Mouse (Mus musculus): ENCODE measurements at regions not wholly inside any gene's neighbourhood (a gene's known extent, or its start where the extent isn't known, plus 50 kb on each side); places are given as distances from the start of the nearest gene placed in this dataset.

GRCm38 (mm10) chr13:60002098-60002497 is 175.1 kb downstream of the Gas1 start:
- TF ChIP-seq POLR2A (IDR thresholded peaks at IDR 0.05; ENCODE audit: control insufficient read depth, low read depth, low read length) = no peak
- TF ChIP-seq CTCF (IDR thresholded peaks at IDR 0.05; ENCODE audit: control insufficient read depth, insufficient read depth, insufficient replicate concordance, low read depth, low read length) = no peak
- H3K27ac ChIP-seq (ENCODE audit: control insufficient read depth, insufficient read depth, low read depth, low read length) = no peak overlapping the region
- no peaks in the 10 kb centered on the region for H3K4me1 ChIP-seq (ENCODE audit: control insufficient read depth, insufficient read depth, low read length)
- H3K36me3 ChIP-seq (ENCODE audit: control insufficient read depth, insufficient read depth, low read length) = no peaks in the 10 kb centered on the region
- H3K4me3 ChIP-seq (ENCODE audit: control insufficient read depth, low read depth, low read length) = no peak overlapping the region
- H3K27me3 ChIP-seq (ENCODE audit: control insufficient read depth, insufficient read depth, low read length) = no peaks in the 10 kb centered on the region

GRCm38 (mm10) chr13:60001637-60002036 is 175.5 kb downstream of the Gas1 start:
- no peaks in the 10 kb centered on the region for H3K36me3 ChIP-seq (ENCODE audit: control insufficient read depth, insufficient read depth, low read length)
- H3K27ac ChIP-seq (ENCODE audit: control insufficient read depth, insufficient read depth, low read depth, low read length) = no peak overlapping the region
- no peaks in the 10 kb centered on the region for H3K4me1 ChIP-seq (ENCODE audit: control insufficient read depth, insufficient read depth, low read length)
- no peak overlapping the region for H3K4me3 ChIP-seq (ENCODE audit: control insufficient read depth, low read depth, low read length)
- TF ChIP-seq CTCF (IDR thresholded peaks at IDR 0.05; ENCODE audit: control insufficient read depth, insufficient read depth, insufficient replicate concordance, low read depth, low read length) = no peak
- TF ChIP-seq POLR2A (IDR thresholded peaks at IDR 0.05; ENCODE audit: control insufficient read depth, low read depth, low read length) = no peak
- H3K27me3 ChIP-seq (ENCODE audit: control insufficient read depth, insufficient read depth, low read length) = no peaks in the 10 kb centered on the region

- H3K27ac ChIP-seq (ENCODE audit: control insufficient read depth, insufficient read depth, low read depth, low read length) = no peak overlapping the region
Measured at GRCm38 (mm10) chr13:60000618-60001347, 176.4 kb downstream of the Gas1 start.

GRCm38 (mm10) chr13:59997431-59997830 is 174.5 kb upstream of the Tut7 start:
- Histone ChIP-seq H3K27ac (ENCODE audit: control insufficient read depth, insufficient read depth, low read depth, low read length) (no peak overlapping the region), H3K4me1 (ENCODE audit: control insufficient read depth, insufficient read depth, low read length) (no peaks in the 10 kb centered on the region; the same call in 1 of the 2 replicates), H3K36me3 (ENCODE audit: control insufficient read depth, insufficient read depth, low read length) (no peaks in the 10 kb centered on the region), H3K4me3 (ENCODE audit: control insufficient read depth, low read depth, low read length) (no peak overlapping the region), H3K27me3 (ENCODE audit: control insufficient read depth, insufficient read depth, low read length) (no peaks in the 10 kb centered on the region)
- TF ChIP-seq CTCF (IDR thresholded peaks at IDR 0.05; ENCODE audit: control insufficient read depth, insufficient read depth, insufficient replicate concordance, low read depth, low read length) = no peak
- TF ChIP-seq POLR2A (IDR thresholded peaks at IDR 0.05; ENCODE audit: control insufficient read depth, low read depth, low read length) = no peak

More at GRCm38 (mm10) chr13:60000618-60001347, 176.4 kb downstream of the Gas1 start:
- TF ChIP-seq POLR2A (IDR thresholded peaks at IDR 0.05; ENCODE audit: control insufficient read depth, low read depth, low read length) = no peak
- TF ChIP-seq CTCF (IDR thresholded peaks at IDR 0.05; ENCODE audit: control insufficient read depth, insufficient read depth, insufficient replicate concordance, low read depth, low read length) = no peak
- H3K36me3 ChIP-seq (ENCODE audit: control insufficient read depth, insufficient read depth, low read length) = no peaks in the 10 kb centered on the region
- H3K27me3 ChIP-seq (ENCODE audit: control insufficient read depth, insufficient read depth, low read length) = no peaks in the 10 kb centered on the region
- H3K4me1 ChIP-seq (ENCODE audit: control insufficient read depth, insufficient read depth, low read length) = no peaks in the 10 kb centered on the region
- no peak overlapping the region for H3K4me3 ChIP-seq (ENCODE audit: control insufficient read depth, low read depth, low read length)

- no peaks in the 10 kb centered on the region for H3K36me3 ChIP-seq (ENCODE audit: control insufficient read depth, insufficient read depth, low read length)
- no peaks in the 10 kb centered on the region; the same call in 1 of the 2 replicates for H3K4me1 ChIP-seq (ENCODE audit: control insufficient read depth, insufficient read depth, low read length)
- no peaks in the 10 kb centered on the region for H3K27me3 ChIP-seq (ENCODE audit: control insufficient read depth, insufficient read depth, low read length)
- H3K27ac ChIP-seq (ENCODE audit: control insufficient read depth, insufficient read depth, low read depth, low read length) = no peak overlapping the region
- TF ChIP-seq CTCF (IDR thresholded peaks at IDR 0.05; ENCODE audit: control insufficient read depth, insufficient read depth, insufficient replicate concordance, low read depth, low read length) = no peak
- no peak for TF ChIP-seq POLR2A (IDR thresholded peaks at IDR 0.05; ENCODE audit: control insufficient read depth, low read depth, low read length)
- H3K4me3 ChIP-seq (ENCODE audit: control insufficient read depth, low read depth, low read length) = no peak overlapping the region
Measured at GRCm38 (mm10) chr13:59996146-59996814, 173.3 kb upstream of the Tut7 start.

- Histone ChIP-seq H3K4me3 (ENCODE audit: control insufficient read depth, low read depth, low read length) (no peak overlapping the region), H3K27ac (ENCODE audit: control insufficient read depth, insufficient read depth, low read depth, low read length) (no peak overlapping the region), H3K4me1 (ENCODE audit: control insufficient read depth, insufficient read depth, low read length) (no peaks in the 10 kb centered on the region; the same call in 1 of the 2 replicates), H3K36me3 (ENCODE audit: control insufficient read depth, insufficient read depth, low read length) (no peaks in the 10 kb centered on the region), H3K27me3 (ENCODE audit: control insufficient read depth, insufficient read depth, low read length) (no peaks in the 10 kb centered on the region)
- TF ChIP-seq CTCF (IDR thresholded peaks at IDR 0.05; ENCODE audit: control insufficient read depth, insufficient read depth, insufficient replicate concordance, low read depth, low read length) = no peak
- no peak for TF ChIP-seq POLR2A (IDR thresholded peaks at IDR 0.05; ENCODE audit: control insufficient read depth, low read depth, low read length)
Measured at GRCm38 (mm10) chr13:59992780-59993501, 170.0 kb upstream of the Tut7 start.

GRCm38 (mm10) chr13:59992346-59992745 is 169.4 kb upstream of the Tut7 start:
- no peak overlapping the region for H3K27ac ChIP-seq (ENCODE audit: control insufficient read depth, insufficient read depth, low read depth, low read length)
- H3K4me1 ChIP-seq (ENCODE audit: control insufficient read depth, insufficient read depth, low read length) = no peaks in the 10 kb centered on the region; the same call in 1 of the 2 replicates
- no peak for TF ChIP-seq POLR2A (IDR thresholded peaks at IDR 0.05; ENCODE audit: control insufficient read depth, low read depth, low read length)
- TF ChIP-seq CTCF (IDR thresholded peaks at IDR 0.05; ENCODE audit: control insufficient read depth, insufficient read depth, insufficient replicate concordance, low read depth, low read length) = no peak

More at GRCm38 (mm10) chr13:59992346-59992745, 169.4 kb upstream of the Tut7 start:
- H3K36me3 ChIP-seq (ENCODE audit: control insufficient read depth, insufficient read depth, low read length) = no peaks in the 10 kb centered on the region
- H3K4me3 ChIP-seq (ENCODE audit: control insufficient read depth, low read depth, low read length) = no peak overlapping the region
- H3K27me3 ChIP-seq (ENCODE audit: control insufficient read depth, insufficient read depth, low read length) = no peaks in the 10 kb centered on the region

Data from testis, adult 2 months (tissue).